Mouse (Mus musculus) testis, postnatal 14 days (tissue): ENCODE data around the gene Cited2.

Experiments
- DNase-seq: peaks from one replicate; pipeline ENCODE4 v3.0.0; 2021; ENCODE audit warnings: low spot score

Cited2 gene

DNA sequence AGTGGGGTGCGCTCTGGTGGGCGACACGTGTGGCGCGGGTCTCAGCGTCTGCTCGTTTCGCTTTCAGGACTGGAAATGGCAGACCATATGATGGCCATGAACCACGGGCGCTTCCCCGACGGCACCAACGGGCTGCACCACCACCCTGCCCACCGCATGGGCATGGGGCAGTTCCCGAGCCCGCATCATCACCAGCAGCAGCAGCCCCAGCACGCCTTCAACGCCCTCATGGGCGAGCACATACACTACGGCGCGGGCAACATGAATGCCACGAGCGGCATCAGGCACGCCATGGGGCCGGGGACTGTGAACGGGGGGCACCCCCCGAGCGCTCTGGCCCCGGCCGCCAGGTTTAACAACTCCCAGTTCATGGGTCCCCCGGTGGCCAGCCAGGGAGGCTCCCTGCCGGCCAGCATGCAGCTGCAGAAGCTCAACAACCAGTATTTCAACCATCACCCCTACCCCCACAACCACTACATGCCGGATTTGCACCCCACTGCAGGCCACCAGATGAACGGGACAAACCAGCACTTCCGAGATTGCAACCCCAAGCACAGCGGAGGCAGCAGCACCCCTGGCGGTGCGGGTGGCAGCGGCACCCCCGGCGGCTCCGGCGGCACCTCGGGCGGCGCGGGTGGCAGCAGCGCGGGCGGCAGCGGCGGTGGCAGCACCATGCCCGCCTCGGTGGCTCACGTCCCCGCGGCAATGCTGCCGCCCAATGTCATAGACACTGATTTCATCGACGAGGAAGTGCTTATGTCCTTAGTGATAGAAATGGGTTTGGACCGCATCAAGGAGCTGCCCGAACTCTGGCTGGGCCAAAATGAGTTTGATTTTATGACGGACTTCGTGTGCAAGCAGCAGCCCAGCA is 1.1 kb downstream of the Cited2 start:
- peak; percentile 33 for DNase-seq

DNA sequence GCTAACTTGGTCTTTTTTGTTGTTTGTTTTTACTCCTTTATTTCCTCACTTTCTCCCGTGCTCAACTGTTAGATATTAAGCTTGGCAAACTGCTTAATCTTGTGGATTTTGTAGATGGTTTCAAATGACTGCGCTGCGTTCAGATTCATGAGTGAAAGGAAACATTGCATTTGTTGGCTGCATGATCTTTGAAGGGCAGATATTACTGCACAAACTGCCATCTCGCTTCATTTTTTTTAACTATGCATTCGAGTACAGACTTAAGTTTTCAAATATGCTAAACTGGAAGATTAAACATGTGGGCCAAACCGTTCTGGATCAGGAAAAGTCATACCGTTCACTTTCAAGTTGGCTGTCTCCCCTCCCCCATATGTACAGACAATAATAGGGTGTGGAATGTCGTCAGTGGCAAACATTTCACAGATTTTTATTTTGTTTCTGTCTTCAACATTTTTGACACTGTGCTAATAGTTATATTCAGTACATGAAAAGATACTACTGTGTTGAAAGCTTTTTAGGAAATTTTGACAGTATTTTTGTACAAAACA is 2.1 kb downstream of the Cited2 start:
- no peak for DNase-seq

DNA sequence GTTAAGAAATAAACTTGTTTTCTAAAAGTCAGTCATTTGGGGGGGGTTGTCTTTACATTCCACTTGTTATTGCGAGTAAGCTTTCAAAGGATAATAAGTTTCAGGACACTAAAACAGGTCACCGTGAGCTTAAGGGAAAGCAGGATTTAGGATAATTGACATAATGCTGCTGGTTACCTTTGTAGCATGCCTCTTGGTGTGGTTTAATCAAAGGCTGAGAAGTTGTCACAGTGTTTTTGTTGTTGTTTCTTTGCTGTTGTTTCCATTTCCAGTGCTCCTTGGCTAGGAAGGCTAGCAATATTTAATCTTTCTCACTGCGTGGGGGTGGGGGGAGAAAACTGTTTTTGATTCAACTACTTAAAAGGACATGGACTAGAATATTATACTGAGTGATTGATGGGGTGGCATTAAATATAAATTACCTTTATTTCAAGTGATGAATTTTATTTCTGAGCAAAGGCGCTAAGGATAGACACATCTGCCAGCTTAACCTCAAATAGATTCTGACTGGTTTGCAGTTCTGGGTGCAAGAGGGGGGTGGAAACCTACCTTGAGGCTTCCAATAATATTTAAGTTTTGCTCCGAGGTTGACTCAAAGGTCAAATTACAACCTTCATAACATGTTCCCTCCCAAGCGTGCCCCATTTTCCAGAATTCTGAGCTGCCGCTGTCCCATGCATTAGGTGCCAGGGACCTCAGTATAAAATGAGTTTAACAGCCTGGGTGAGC is 2.8 kb downstream of the Cited2 start:
- DNase-seq, result no peak

DNA sequence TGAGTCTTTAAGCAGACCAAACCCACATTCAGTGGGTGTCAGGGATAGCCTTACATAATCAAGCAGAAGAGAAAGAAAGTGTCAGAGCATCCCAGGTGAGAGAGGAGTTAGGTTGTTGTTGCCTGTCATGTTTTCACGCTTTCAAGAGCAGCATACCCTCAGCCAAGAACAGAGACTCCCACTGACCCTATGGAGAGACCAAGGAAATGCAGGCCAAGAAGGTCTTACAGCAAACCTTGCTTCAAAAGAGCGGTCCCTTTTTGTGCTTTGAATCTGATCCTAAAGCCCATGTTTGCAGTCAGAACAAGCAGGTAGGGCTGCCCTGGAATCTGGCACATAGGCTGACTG is 3.3 kb downstream of the Cited2 start:
- DNase-seq, result no peak

DNA sequence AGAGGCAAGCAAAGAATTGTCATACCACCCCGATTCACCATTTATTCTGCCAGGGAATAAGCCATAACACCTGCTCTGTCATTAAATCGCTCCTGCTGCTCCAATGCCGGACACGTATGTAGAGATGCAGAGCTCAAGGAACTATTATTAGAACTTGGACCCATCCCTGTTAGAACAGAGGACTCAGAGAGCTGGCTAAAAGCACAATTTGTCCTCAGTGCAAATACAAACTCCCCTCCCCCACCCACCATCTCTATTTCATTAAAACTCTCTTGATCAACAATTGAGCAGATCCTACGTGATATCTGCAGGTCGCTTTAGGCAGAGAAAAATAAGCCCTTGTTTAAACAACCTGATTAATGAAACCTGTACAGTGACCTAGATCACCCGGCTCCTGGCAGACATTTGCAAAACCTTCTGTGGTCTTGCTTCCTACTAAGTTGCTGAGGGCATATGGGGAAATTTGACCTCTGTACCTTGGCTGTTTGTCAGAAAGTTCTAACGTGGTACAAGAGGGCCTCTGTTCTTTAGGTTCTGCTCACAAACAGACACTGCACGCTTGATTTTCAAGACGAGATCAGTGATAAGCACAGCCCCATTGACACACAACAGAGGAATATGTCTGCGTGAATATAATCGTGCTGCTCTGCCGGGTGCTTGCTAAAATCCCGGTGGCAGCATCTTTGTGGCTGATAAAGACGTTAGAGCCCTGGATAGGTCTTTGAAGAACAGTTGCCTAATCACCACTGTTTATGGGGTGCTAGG is 4.3 kb downstream of the Cited2 start:
- DNase-seq, result no peak

DNA sequence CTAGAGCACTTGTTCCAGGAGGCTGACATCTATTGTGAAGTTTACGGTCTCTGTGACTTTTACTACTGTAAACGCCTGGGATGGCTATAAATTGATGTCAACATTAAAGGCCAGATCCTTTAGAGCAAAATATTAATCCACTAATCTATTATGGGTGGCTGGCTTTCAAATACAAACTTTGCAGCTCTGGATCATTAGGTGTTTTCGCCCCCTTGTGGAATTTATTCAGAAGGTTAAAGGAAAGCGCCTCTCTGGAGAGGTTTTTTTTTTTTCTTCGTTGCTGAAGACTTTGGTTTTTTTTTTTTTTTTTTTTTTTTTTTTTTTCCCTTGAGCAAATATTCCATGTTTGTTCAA is 4.9 kb downstream of the Cited2 start:
- DNase-seq, result no peak

DNA sequence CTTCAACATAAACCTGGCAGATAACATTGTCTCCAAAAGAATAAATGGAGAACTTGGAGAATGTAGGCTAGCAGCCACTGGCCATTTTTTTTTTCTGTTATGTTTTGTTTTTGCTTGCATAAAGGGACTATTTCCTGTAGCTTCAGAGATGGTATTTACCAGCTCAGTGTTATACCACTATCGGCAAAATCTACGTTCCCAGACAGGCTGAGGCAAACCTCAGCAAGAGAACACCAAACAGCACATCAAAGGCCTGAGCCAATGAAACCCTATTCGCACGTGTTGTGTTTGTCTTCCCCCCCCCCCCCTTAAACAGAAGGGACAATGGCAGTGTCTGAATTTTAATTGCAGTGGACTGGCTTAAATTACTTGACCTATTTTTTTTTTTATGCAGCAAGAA is 5.7 kb downstream of the Cited2 start:
- DNase-seq, result no peak

DNA sequence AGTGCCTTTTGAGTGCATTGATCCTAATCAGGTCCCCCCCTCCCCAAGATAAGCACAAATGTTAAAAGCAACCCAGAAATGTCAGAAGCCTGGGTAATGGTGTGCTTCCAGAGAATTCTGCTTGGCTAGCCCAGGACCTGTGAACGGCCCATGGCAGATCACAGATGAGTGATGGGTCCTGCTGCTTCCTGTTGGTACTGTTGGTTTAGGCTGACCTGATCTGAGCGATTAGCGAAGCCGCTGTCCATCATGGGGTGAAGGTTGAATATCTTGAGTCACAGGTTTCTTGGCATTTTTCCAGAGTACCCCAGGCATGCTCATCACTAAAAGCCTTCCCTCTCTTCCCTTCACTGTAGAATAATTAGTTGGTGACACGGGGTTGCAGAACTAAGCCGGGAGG is 6.5 kb downstream of the Cited2 start:
- no peak for DNase-seq

DNA sequence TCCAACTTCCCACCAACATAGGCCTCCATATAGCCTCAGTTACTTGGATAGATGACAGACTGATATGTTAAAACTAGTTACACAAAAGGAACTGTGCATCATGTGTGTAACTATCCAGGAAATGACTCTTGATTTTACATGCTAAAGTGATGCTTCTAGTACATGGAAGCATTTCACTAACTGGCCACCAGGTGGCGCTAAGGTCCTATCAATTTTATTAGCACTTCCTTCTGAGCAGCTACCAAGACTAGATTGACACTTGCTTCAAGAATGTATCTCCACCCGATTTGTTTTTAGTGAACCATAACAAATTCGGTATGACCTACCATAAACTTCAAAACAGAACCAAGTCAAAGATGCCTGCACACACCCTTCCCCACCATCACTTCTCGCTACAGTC is 10.0 kb downstream of the Cited2 start:
- peak; percentile 49 for DNase-seq

DNA sequence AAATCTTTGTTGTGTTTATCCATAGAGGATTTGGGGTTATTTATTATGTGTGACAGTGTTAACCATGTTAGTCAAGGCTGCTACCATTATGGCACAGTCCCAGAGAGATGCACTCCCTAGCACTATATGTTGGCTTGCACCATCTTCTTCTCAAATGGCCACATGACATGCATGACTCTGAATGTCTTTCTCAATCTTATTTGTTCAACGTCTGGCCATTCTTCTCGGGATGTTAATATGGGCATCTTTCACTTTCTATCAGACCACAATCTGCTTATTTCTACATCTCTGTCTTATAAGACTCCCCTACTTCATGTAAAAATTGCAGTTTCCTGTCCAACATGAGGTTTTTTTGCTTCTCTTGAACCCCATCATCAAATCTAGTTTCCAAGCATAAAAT is 19.6 kb downstream of the Cited2 start:
- no peak for DNase-seq

DNA sequence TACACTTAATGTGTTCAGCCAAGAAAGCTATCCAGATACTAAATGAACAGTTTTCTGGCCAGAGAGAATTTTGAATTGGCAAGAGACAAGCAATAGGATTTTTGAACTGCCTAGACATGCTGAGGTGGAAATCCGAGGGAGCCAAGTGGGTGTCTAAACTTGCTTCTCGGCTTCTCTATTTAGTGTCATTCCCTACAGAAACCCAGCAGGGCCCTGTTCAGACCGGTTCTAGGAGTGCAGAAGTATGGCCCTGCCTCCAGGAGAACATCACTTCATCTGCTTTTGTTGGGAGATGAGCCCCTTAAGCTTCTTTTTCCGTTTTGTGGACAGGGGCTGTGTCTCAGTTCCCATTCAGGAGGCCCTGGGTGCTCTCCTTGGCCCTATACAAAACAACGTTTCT is 29.5 kb downstream of the Cited2 start:
- no peak for DNase-seq

DNA sequence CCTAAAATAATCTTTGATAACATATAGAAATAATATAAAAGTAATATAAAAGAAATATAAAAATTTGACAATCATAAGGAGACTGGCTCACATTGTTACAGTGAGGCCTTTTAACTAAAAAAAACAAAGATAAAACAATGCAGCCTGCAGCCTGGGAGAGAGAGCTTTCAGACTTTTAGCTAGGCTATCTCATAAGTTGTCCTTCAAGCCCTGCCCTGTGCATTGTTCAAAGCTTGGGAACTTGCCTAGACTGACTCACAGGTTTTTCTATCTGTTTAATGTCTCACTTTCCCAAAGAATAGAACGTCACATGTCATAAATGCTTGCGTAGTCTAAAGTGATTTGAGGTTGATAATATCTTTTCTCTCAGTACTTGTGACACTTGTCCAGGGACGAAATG is 36.8 kb downstream of the Cited2 start:
- DNase-seq, result no peak

DNA sequence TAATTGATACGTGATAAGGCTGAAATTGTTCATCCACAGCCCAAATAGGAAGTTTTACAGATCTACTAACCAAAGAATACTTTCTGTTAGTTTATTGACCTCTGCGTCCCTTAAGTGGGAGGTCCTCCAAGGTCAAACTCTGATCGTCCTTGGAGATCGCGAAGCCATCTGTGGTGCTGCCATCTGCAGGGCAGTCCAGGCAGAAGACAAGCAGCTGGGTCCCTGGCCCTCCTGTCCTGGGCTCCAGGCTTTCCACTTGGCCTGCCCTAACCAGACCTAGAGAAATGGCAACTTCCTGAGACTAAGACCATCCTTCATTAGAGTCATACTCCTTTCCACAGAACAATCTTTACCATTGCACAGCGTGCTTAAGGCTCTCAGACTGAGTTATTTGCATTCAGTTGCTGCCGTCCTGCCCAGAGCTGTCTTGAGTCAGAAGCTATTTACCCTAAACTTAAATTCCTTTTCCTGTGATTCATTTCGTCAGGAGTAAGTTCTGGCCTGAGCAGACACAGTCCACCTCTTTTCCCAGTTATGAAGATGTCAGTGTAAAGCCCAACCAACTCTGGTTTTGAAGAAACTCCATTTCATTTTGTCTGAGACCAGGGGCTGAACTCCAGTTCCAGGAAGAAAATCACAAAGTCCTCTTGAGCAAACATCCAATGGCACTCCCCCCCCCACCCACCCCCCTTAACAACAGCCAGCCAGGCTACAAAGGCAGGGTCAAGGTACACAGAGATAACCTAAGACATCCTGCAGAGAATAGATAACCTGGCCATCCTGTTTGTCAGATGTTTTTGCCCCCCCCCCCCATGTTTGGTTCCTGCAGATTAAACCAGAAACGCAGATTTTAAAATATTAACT is 38.0 kb downstream of the Cited2 start:
- DNase-seq, result no peak

DNA sequence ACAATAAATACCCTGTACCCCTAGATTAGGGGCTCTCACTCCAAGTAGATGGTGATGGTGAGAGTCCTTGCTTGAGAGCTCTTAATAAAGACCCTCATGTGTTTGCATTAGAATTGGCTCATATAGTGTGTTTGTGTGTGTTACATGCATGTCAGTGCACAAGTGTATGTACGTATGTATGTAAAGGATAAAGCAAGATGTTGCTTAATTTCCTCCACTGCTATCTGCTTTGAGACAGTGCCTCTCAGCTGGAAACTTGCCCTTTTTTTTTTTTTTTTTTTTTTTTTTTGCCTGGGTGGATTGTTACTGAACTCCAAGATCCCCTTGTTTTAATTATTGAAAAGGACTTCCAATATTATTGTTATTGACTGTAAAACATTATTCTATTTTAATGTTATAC is 38.6 kb downstream of the Cited2 start:
- DNase-seq, result no peak

DNA sequence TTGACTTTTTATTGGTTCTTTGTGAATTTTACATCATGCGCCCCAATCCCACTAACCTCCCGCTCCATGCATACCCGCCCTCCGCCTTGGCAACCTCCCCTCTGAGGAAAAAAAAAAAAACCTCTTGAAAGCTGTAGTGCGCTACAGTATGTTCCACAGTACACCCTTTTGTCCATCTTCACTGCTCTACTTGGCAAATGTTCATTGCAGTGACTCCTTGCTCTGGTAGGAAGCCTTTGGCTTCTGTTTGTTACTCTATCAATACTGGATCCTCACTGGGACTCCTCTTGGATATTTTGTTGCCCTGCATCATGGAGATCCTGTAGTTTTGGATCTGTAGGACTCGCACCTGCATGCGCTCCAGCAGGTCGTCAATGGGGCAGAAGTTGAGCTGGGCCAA is 39.9 kb downstream of the Cited2 start:
- DNase-seq, result peak; percentile 16

DNA sequence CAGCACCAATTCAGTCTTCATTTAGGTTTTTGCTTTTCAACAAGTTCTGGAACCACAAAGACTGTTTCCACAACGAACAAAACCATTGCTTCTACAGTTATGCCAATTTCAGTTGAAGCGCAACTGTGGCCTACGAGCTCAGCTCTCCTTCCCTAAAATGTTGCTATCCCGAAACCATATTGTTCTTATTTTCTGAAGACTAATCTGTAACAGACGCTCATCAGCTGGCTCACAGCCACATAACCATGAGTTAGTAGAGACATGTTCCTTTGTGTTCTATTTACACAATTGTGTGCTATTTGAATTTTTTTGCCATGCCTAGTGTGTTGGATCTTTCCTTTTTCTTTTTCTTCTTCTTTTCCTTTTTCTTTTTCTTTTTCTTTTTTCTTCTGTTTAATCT is 46.8 kb downstream of the Cited2 start:
- DNase-seq, result no peak

DNA sequence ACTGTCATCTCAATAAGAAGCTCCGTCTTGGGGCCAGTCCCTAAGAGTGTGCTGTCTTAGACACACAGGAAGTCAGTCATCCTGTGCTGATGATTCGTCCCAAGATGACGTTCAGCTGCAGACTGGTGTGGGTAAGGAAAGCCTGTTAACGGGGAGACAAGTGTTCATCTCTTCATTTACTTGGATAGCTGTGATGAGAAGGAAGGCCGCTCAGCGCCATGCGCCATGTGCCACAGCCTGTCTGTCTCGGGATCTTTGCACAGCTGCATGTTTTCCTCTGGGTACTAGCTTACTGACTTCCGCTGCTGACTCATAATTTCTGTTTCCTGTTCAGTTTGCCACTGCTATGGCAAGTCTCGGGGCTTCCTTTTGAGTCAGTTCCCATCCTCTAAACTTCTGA is 49.3 kb downstream of the Cited2 start:
- DNase-seq, result no peak

DNA sequence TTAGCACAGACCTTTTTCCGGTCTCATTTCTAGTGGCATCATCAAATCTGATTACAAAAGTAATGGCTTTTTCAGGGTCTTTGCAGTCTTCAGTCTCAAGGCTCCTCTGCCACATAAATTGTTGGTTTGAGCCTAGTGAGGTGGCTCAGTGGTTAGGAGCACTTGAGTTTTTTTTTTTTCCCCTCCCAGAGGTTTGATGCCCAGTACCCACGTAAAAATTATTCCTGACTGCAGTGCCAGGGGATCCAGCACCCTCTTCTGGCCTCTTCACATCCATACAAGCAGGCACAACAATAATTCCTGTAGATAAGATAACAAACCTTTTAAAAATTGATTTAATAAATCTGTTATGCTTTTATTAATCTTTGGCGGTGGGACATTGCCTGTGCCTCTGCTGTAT is 51.3 kb downstream of the Cited2 start:
- DNase-seq, result no peak

DNA sequence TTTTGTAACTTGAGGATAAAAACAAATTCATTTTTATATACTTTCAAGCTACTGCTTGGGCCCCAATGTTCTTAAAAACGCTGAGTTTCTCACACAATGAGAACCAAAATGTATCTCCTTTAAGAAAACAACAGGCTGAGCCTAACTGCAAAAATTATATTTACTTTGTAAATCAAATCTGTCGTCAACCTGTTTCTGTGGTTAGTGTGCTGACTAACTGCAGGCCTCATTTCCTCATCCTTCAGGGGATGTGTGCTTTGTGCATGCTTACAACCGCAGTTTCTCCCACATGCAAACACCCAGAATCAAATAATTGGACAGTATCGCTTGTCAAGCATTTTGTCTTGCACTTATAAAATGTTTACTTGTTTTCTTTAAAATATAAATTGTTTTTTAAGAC is 52.1 kb downstream of the Cited2 start:
- DNase-seq, result no peak
